Mouse (Mus musculus) heart, postnatal 10 days (tissue): Measurements from ENCODE around the gene Mybpc2. TPM values are rescaled to one million over a fixed set of nuclear protein-coding genes. Genes with fewer than 3 reads are reported as not detected.

Experiments
- DNase-seq, 2 experiments: peaks; one replicate each; pipeline ENCODE4 v3.0.0; 2021
- intact Hi-C: fragments of 180-260 bp; cut with DNase I; formaldehyde crosslinking; loops from one replicate; pipeline ENCODE4 v1.15.1; 2025
- total RNA-seq, 2 experiments: library from RNA; stranded (reverse); gene quantifications; 2 replicates each; pipeline ENCODE4 v1.2.3; 2021

The Mybpc2 gene
- total RNA-seq, 2 experiments from 2014 or later = 16.3 to 22.2 TPM

- no peak for DNase-seq
- intact Hi-C loops = loop anchor here (1.0 to 5.0 kb wide), 2 partner anchors 46 to 300 kb away; partner anchors contain the start of genes 1700028J19Rik and 2410002F23Rik
Observed at GRCm38 (mm10) chr7:44547725-44548124, 23.3 kb upstream of the Mybpc2 start.

GRCm38 (mm10) chr7:44547041-44547440, 22.6 kb upstream of the Mybpc2 start:
- intact Hi-C loops = loop anchor here (5.0 kb wide), 1 partner anchor 300 kb away; the partner anchor contains the start of genes 1700028J19Rik and 2410002F23Rik
- no peak for DNase-seq

GRCm38 (mm10) chr7:44546274-44546673, 21.8 kb upstream of the Mybpc2 start:
- intact Hi-C loops = loop anchor here (5.0 kb wide), 1 partner anchor 299 kb away; the partner anchor contains the start of genes 1700028J19Rik and 2410002F23Rik
- no peak for DNase-seq

- intact Hi-C loops = no loop called here
- no peak for DNase-seq
Observed at GRCm38 (mm10) chr7:44543071-44543470, 18.6 kb upstream of the Mybpc2 start.

- intact Hi-C loops = no loop called here
- no peak for DNase-seq
Observed at GRCm38 (mm10) chr7:44542555-44542954, 18.1 kb upstream of the Mybpc2 start.

GRCm38 (mm10) chr7:44538756-44539624, 14.5 kb upstream of the Mybpc2 start:
- DNase-seq = no peak
- intact Hi-C loops = no loop called here

- intact Hi-C loops = no loop called here
- DNase-seq = no peak
Observed at GRCm38 (mm10) chr7:44537496-44537895, 13.0 kb upstream of the Mybpc2 start.

- intact Hi-C loops = no loop called here
Observed at GRCm38 (mm10) chr7:44537009-44537408, 12.6 kb upstream of the Mybpc2 start.

GRCm38 (mm10) chr7:44536590-44536968, 12.1 kb upstream of the Mybpc2 start:
- intact Hi-C loops = no loop called here
- DNase-seq = peak in 1 of 2 experiments; percentile 61

More at GRCm38 (mm10) chr7:44537009-44537408, 12.6 kb upstream of the Mybpc2 start:
- no peak for DNase-seq

GRCm38 (mm10) chr7:44535657-44536589, 11.5 kb upstream of the Mybpc2 start:
- no peak for DNase-seq
- intact Hi-C loops = no loop called here

- no peak for DNase-seq
- intact Hi-C loops = no loop called here
Observed at GRCm38 (mm10) chr7:44534656-44535441, 10.4 kb upstream of the Mybpc2 start.

GRCm38 (mm10) chr7:44534242-44534641, 9.8 kb upstream of the Mybpc2 start:
- DNase-seq = no peak
- intact Hi-C loops = no loop called here

GRCm38 (mm10) chr7:44533746-44534045, 9.2 kb upstream of the Mybpc2 start:
- intact Hi-C loops = no loop called here

GRCm38 (mm10) chr7:44532918-44533745, 8.7 kb upstream of the Mybpc2 start:
- no peak for DNase-seq
- intact Hi-C loops = no loop called here

More at GRCm38 (mm10) chr7:44533746-44534045, 9.2 kb upstream of the Mybpc2 start:
- DNase-seq = no peak

GRCm38 (mm10) chr7:44531946-44532732, 7.7 kb upstream of the Mybpc2 start, which contains the start of gene Spib:
TSS of gene Spib (minus strand) at chr7:44532071.
- intact Hi-C loops = no loop called here
- no peak for DNase-seq

GRCm38 (mm10) chr7:44531207-44531606, 6.8 kb upstream of the Mybpc2 start:
- no peak for DNase-seq
- intact Hi-C loops = no loop called here

- no peak for DNase-seq
- intact Hi-C loops = no loop called here
Observed at GRCm38 (mm10) chr7:44530507-44530906, 6.1 kb upstream of the Mybpc2 start.

- DNase-seq = no peak
- intact Hi-C loops = no loop called here
Observed at GRCm38 (mm10) chr7:44529518-44529917, 5.1 kb upstream of the Mybpc2 start.
